Mouse (Mus musculus) granulocyte monocyte progenitor cell, adult 5-6 weeks (primary cell): ENCODE results near the gene Tcf7l1. TPM values are rescaled to one million over a fixed set of nuclear protein-coding genes. Genes with fewer than 3 reads are reported as not detected.
A peak's percentile ranks its signal among the peaks of the same experiment; 100 is the strongest.

Experiments used
- ATAC-seq: replicated peaks from 2 replicates; pipeline ENCODE4 v1.8.0; 2016; ENCODE audit warnings: mild to moderate bottlenecking, moderate TSS enrichment, inconsistent platforms; ENCODE audit not compliant: poor library complexity, severe bottlenecking
- total RNA-seq, 2 experiments: library from RNA; stranded (forward) in 1 of 2; stranded (reverse) in 1 of 2; fragments of 200-712, 200-1000 nt in 1 of 2; fragments of >200 nt in 1 of 2; fragmentation: Nextera tagmentation in 1 of 2; gene quantifications; 2 replicates each; pipeline ENCODE4 v1.2.3; 2014 to 2017

The Tcf7l1 gene
- total RNA-seq, 2 experiments from 2014 or later, result not detected

- no peak for ATAC-seq
These were observed 40.1 kb downstream of the Tcf7l1 start for GRCm38 (mm10) chr6:72748882-72749437.

GRCm38 (mm10) chr6:72748421-72748820, 40.6 kb downstream of the Tcf7l1 start:
- no peak for ATAC-seq

- no peak for ATAC-seq
These were observed 41.2 kb downstream of the Tcf7l1 start for GRCm38 (mm10) chr6:72747814-72748213.

- ATAC-seq, result no peak
These were observed 41.9 kb downstream of the Tcf7l1 start for GRCm38 (mm10) chr6:72747156-72747555.

- no peak for ATAC-seq
These were observed 43.3 kb downstream of the Tcf7l1 start for GRCm38 (mm10) chr6:72745781-72746180.

GRCm38 (mm10) chr6:72744144-72744800, 44.8 kb downstream of the Tcf7l1 start:
- ATAC-seq, result no peak

GRCm38 (mm10) chr6:72743624-72744041, 45.4 kb downstream of the Tcf7l1 start:
- peak; percentile 66 for ATAC-seq

- ATAC-seq, result no peak
These were observed 46.7 kb downstream of the Tcf7l1 start for GRCm38 (mm10) chr6:72742331-72742730.

- 0 out of 2 replicates have a peak, but pooled peaks have one; percentile 17 for ATAC-seq
These were observed 48.2 kb downstream of the Tcf7l1 start for GRCm38 (mm10) chr6:72740596-72741421.

GRCm38 (mm10) chr6:72736872-72737271, 52.2 kb downstream of the Tcf7l1 start:
- no peak for ATAC-seq

GRCm38 (mm10) chr6:72735206-72735605, 53.8 kb downstream of the Tcf7l1 start:
- ATAC-seq, result peak; percentile 88

GRCm38 (mm10) chr6:72733375-72733774, 55.7 kb downstream of the Tcf7l1 start:
- ATAC-seq, result no peak

GRCm38 (mm10) chr6:72732109-72732508, 56.9 kb downstream of the Tcf7l1 start:
- ATAC-seq, result no peak

- no peak for ATAC-seq
These were observed 58.5 kb downstream of the Tcf7l1 start for GRCm38 (mm10) chr6:72730560-72730849.

GRCm38 (mm10) chr6:72729831-72730559, 59.1 kb downstream of the Tcf7l1 start:
- no peak for ATAC-seq

- no peak for ATAC-seq
These were observed 61.2 kb downstream of the Tcf7l1 start for GRCm38 (mm10) chr6:72727826-72728225.

GRCm38 (mm10) chr6:72724494-72725180, 64.4 kb downstream of the Tcf7l1 start:
- no peak for ATAC-seq

GRCm38 (mm10) chr6:72723731-72724385, 65.2 kb downstream of the Tcf7l1 start:
- no peak for ATAC-seq

GRCm38 (mm10) chr6:72723143-72723542, 65.9 kb downstream of the Tcf7l1 start:
- ATAC-seq, result no peak

GRCm38 (mm10) chr6:72720852-72721251, 68.2 kb downstream of the Tcf7l1 start:
- ATAC-seq, result no peak
